Mouse (Mus musculus) forebrain, embryonic 15.5 days (tissue): ENCODE data around the gene Gns. TPM values are rescaled to one million over a fixed set of nuclear protein-coding genes. Genes with fewer than 3 reads are reported as not detected.

Experiments used
- ATAC-seq: fragments of 200-750 bp; cut with Nextera tagmentation; replicated peaks from 2 replicates; pipeline ENCODE4 v1.8.0; 2017; ENCODE audit warnings: mild to moderate bottlenecking, moderate TSS enrichment, moderate library complexity
- H3K27ac ChIP-seq: fragments of 300-500 bp; sonication (generic); replicated peaks from 2 replicates; pipeline ENCODE4 v1.5.1; 2015; ENCODE audit warnings: mild to moderate bottlenecking, inconsistent platforms
- H3K27me3 ChIP-seq: fragments of 300-500 bp; sonication (generic); 2 replicates; pipeline ENCODE4 v1.6.1; 2015; ENCODE audit warnings: inconsistent platforms
- H3K36me3 ChIP-seq: fragments of 300-500 bp; sonication (generic); 2 replicates; pipeline ENCODE4 v1.6.1; 2015; ENCODE audit warnings: mild to moderate bottlenecking, inconsistent platforms
- H3K4me1 ChIP-seq: fragments of 300-500 bp; sonication (generic); 2 replicates; pipeline ENCODE4 v1.6.1; 2015; ENCODE audit warnings: inconsistent platforms
- H3K4me2 ChIP-seq: fragments of 300-500 bp; sonication (generic); replicated peaks from 2 replicates; pipeline ENCODE4 v1.6.1; 2015; ENCODE audit warnings: mild to moderate bottlenecking, inconsistent platforms
- H3K4me3 ChIP-seq: fragments of 300-500 bp; sonication (generic); 2 replicates; pipeline ENCODE4 v1.5.1; 2015; ENCODE audit warnings: mild to moderate bottlenecking, inconsistent platforms
- H3K9ac ChIP-seq: fragments of 300-500 bp; sonication (generic); replicated peaks from 2 replicates; pipeline ENCODE4 v1.6.1; 2015; ENCODE audit warnings: mild to moderate bottlenecking, inconsistent platforms
- H3K9me3 ChIP-seq: fragments of 300-500 bp; sonication (generic); 2 replicates; pipeline ENCODE4 v1.6.1; 2016; ENCODE audit warnings: inconsistent platforms
- WGBS: fragments of 180-500 bp; shearing (Covaris S2); methylation state at CpG from one replicate; pipeline ENCODE4 v1.1.7; 2015; ENCODE audit warnings: mixed read lengths; 5-methylcytosine and 5-hydroxymethylcytosine counted together
- polyA plus RNA-seq: library from polyadenylated mRNA; unstranded; fragments of >200 nt; fragmentation: Nextera tagmentation; extraction: Ambion mirVana; gene quantifications from 2 replicates; pipeline ENCODE4 v1.2.1, GENCODE M21; 2015

Gns gene
- polyA plus RNA-seq, 1 experiment from 2014 or later, result 34.7 TPM

DNA sequence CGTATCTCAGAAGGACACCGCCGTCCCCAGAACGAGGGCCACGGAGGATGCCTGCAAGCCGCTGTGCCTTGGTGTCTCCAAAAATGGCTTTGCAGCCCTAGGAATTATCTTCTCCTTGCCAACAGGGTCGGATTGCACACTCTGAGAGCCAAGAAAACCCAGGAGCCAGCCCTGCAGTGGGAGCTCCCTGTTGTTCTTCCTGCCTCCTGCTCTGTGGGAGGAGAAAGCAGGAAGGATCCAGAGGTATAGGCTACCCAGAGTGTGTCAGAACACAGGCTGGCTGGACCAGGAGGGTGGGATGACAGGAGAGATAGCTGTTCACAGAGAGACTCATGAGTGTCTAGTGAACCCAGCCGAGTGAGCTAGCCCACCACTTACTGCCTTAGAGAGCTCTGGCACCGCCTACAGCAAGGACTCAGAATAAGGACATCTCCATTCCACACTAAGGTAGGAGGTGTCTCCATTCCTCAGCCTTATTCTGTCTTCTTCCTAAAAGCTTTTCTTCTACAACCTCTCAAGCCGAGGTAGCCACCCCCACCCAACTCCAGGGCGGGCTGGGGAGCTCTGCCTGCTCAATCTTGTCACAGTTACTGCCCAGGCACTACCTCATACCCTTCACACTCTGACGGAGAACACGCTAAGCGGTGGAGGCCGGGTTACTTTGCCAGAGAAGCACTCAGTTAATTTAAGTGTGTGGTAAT lies 63.3 kb downstream of the Gns start:
- H3K4me1 ChIP-seq, result peaks cover 30% of the 10 kb centered on the region
- H3K9ac ChIP-seq, result no peak overlapping the region
- no peak overlapping the region for H3K4me3 ChIP-seq
- no peaks in the 10 kb centered on the region for H3K36me3 ChIP-seq
- H3K4me2 ChIP-seq, result no peak overlapping the region
- H3K9me3 ChIP-seq, result no peaks in the 10 kb centered on the region
- no peaks in the 10 kb centered on the region for H3K27me3 ChIP-seq
- 84% methylated on average over 15 of the region's 15 CpGs for WGBS
- no peak overlapping the region for H3K27ac ChIP-seq
- no peak for ATAC-seq

DNA sequence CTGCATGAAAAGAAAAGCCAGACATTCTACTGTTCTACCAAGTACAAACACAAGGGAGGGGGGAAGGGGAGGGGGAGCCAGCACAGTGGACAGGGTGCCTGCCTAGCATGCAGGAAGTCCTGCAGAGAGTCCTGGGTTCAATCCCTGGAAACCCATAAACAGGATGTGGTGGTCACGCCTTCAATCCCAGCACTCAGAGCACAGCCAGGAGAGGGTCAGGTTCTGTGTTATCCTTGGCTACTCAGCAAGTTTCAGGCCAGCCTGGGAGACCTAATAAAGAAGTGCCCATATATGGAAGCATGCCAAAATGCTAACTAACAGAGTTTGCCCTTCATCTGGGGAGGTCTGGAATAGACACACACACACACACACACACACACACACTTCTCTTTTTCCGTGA lies 64.2 kb downstream of the Gns start:
- Histone ChIP-seq H3K27ac (no peak overlapping the region), H3K4me1 (peaks cover 21% of the 10 kb centered on the region), H3K4me2 (no peak overlapping the region), H3K36me3 (no peaks in the 10 kb centered on the region), H3K9me3 (no peaks in the 10 kb centered on the region), H3K27me3 (no peaks in the 10 kb centered on the region), H3K4me3 (no peak overlapping the region), H3K9ac (no peak overlapping the region)
- ATAC-seq, result no peak
- WGBS, result 30% methylated on average over 2 of the region's 2 CpGs

DNA sequence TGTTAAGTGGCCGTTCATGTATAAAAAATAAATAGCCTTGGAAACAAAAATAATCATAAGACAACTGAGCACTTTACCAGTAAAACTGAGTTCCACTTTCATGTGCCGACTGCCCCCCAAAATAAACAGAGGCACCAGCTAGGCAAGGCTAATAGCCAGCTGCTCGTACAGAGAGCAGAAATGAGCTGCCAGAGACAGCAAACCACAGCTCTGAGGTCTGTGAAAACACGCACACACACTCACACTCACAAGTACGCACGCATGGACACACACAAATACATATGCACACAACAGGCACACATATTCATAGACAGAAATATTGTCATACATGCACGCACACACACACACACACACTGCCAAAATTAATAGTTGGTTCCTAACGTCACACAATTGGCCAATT lies 64.7 kb downstream of the Gns start:
- 0 out of 2 replicates have a peak, but pooled peaks have one; percentile 26 for ATAC-seq
- H3K9ac ChIP-seq, result no peak overlapping the region
- no peak overlapping the region for H3K27ac ChIP-seq
- no peaks in the 10 kb centered on the region for H3K9me3 ChIP-seq
- H3K36me3 ChIP-seq, result no peaks in the 10 kb centered on the region
- WGBS, result 40% methylated on average over 8 of the region's 8 CpGs
- H3K4me1 ChIP-seq, result peaks cover 18% of the 10 kb centered on the region
- H3K4me2 ChIP-seq, result no peak overlapping the region
- H3K27me3 ChIP-seq, result no peaks in the 10 kb centered on the region
- H3K4me3 ChIP-seq, result no peak overlapping the region

DNA sequence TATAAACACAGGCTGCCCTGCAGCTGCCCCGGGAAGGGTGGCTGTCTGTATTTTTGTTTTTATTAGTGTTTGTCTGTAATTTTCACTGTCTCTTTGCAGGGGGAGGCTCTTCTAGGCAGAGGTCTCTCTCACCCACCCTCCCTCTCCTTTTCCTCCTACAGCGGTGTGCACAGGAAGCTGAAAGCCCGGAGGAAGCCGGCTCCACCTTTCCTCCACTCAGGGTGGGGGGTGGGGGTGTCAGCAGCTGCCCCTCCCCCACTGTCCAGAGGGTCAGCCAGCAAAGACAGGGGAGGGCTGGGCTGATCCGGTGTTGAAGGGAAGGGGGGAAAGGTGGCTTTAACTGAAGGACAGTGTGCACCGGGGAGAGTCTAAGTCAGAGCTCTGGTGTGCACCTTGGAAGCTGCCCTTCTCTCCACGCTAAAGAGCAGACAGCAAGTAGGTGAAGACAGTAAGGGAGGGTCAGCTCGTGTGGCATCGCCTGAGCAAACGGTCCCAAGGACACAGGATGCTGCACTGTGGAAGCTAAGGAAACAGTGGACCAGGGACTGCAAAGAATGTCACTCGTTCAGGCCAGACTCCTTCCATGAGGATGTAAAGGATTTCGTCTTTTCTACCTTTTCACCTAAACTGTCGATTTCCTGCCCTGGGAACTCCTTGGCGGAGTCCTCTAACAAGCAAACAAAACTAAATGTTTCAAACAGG lies 65.2 kb downstream of the Gns start:
- Histone ChIP-seq H3K4me3 (no peak overlapping the region), H3K9ac (no peak overlapping the region), H3K9me3 (no peaks in the 10 kb centered on the region), H3K4me2 (no peak overlapping the region), H3K27me3 (no peaks in the 10 kb centered on the region), H3K27ac (no peak overlapping the region), H3K4me1 (peaks cover 18% of the 10 kb centered on the region), H3K36me3 (no peaks in the 10 kb centered on the region)
- WGBS, result 32% methylated on average over 14 of the region's 14 CpGs
- ATAC-seq, result 0 out of 2 replicates have a peak, but pooled peaks have one; percentile 10

- Histone ChIP-seq H3K9ac (no peak overlapping the region), H3K27ac (no peak overlapping the region), H3K9me3 (no peaks in the 10 kb centered on the region), H3K4me3 (no peak overlapping the region), H3K36me3 (no peaks in the 10 kb centered on the region), H3K4me1 (peaks cover 18% of the 10 kb centered on the region), H3K27me3 (no peaks in the 10 kb centered on the region), H3K4me2 (no peak overlapping the region)
- WGBS, result 78% methylated on average over 15 of the region's 15 CpGs
- no peak for ATAC-seq
Observed at GRCm38 (mm10) chr10:121430764-121431540, 66.1 kb downstream of the Gns start.

GRCm38 (mm10) chr10:121432041-121432634 lies 67.2 kb downstream of the Gns start:
- H3K4me3 ChIP-seq, result no peak overlapping the region
- no peak overlapping the region for H3K9ac ChIP-seq
- peaks cover 18% of the 10 kb centered on the region for H3K4me1 ChIP-seq
- no peaks in the 10 kb centered on the region for H3K36me3 ChIP-seq
- ATAC-seq, result 0 out of 2 replicates have a peak, but pooled peaks have one; percentile 18
- no peak overlapping the region for H3K4me2 ChIP-seq
- no peaks in the 10 kb centered on the region for H3K27me3 ChIP-seq
- H3K9me3 ChIP-seq, result no peaks in the 10 kb centered on the region
- WGBS, result 50% methylated on average over 12 of the region's 12 CpGs
- H3K27ac ChIP-seq, result 0 out of 2 replicates have a peak overlapping the region, but pooled peaks have one; percentile 41

DNA sequence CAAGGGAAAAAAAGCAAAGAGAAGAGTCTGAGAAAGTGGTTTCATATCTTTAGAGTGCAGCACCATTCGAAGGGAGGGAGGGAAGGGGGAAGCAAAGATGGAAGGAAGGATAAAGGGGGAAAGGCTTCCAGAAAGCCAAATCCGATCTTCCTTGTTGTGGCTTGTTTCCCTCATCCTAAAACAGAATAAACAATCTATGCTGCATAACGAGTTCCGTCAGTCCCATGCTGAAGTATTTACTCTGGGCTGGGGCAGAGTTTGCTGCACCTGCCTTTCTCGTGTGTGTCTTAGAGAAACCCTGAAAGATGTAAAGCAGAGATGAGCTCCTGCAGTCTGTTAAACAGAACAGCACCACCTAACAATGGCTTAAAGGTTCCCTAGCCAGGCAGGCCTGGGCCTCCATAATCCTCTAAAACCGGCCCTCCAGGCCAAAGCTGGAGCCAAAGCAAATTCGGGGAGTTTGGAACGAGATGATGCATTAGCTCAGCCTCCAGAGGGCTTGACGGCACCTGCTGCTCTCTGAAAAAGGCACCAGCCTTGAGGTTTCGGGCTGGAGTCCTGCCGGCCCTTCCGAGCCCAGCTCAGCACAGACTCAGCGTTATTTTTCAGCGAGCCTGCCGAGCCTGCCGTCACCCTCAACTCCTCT lies 67.9 kb downstream of the Gns start:
- ATAC-seq, result no peak; the same call in 1 of the 2 replicates
- H3K27ac ChIP-seq, result peak overlapping the region; percentile 41
- WGBS, result 14% methylated on average over 16 of the region's 16 CpGs

GRCm38 (mm10) chr10:121434441-121435103 lies 69.7 kb downstream of the Gns start:
- peaks cover 13% of the 10 kb centered on the region for H3K4me1 ChIP-seq
- no peaks in the 10 kb centered on the region for H3K27me3 ChIP-seq
- no peaks in the 10 kb centered on the region for H3K9me3 ChIP-seq
- H3K27ac ChIP-seq, result no peak overlapping the region
- H3K36me3 ChIP-seq, result no peaks in the 10 kb centered on the region
- 82% methylated on average over 15 of the region's 15 CpGs for WGBS
- no peak overlapping the region for H3K9ac ChIP-seq
- no peak overlapping the region for H3K4me3 ChIP-seq
- H3K4me2 ChIP-seq, result no peak overlapping the region
- no peak for ATAC-seq

More for the DNA sequence above, 67.9 kb downstream of the Gns start:
- Histone ChIP-seq H3K27me3 (no peaks in the 10 kb centered on the region), H3K9me3 (no peaks in the 10 kb centered on the region), H3K4me3 (no peak overlapping the region), H3K36me3 (no peaks in the 10 kb centered on the region), H3K4me2 (no peak overlapping the region), H3K4me1 (peaks cover 18% of the 10 kb centered on the region), H3K9ac (no peak overlapping the region)

DNA sequence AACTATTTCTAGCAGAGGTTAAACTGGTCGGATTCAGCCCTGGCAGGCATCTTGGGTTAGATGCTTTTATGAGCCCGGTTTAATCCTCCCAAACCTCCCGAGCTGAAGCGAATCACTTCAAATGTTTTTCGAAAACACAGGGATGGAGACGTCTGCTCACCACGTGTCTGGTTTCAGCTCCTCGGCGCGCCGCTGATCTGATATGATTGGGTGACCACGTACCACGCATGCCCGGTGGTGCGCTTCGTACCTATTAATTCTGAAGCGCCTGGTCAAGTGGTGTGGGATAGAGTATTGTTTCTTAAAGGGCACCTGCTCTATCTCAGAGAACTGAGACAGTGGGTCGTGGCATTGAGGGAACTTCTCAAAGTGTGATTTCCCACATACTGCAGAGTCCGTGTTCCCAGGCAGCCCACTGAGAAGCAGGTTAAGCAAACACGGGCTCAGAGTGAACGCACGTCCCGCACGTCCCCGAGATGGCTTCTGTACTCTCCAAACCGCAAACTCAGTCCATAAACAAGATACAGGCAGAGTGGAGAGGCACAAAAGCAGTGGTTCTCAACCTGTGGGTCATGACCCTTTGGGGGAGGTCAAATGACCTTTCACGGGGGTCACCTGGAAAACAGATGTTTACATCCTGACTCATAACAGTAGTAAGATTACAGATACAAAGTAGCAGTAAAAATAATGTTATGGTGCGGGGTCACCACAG lies 70.8 kb downstream of the Gns start:
- WGBS, result 87% methylated on average over 28 of the region's 28 CpGs
- H3K4me1 ChIP-seq, result peaks cover 5% of the 10 kb centered on the region
- no peak for ATAC-seq
- no peaks in the 10 kb centered on the region for H3K9me3 ChIP-seq
- no peak overlapping the region for H3K4me2 ChIP-seq
- no peaks in the 10 kb centered on the region for H3K36me3 ChIP-seq
- H3K4me3 ChIP-seq, result no peak overlapping the region
- H3K9ac ChIP-seq, result no peak overlapping the region
- H3K27ac ChIP-seq, result no peak overlapping the region
- H3K27me3 ChIP-seq, result no peaks in the 10 kb centered on the region

GRCm38 (mm10) chr10:121436258-121436645 lies 71.4 kb downstream of the Gns start:
- no peaks in the 10 kb centered on the region for H3K27me3 ChIP-seq
- H3K27ac ChIP-seq, result no peak overlapping the region
- no peak overlapping the region for H3K9ac ChIP-seq
- no peak overlapping the region for H3K4me2 ChIP-seq
- no peak for ATAC-seq
- H3K9me3 ChIP-seq, result no peaks in the 10 kb centered on the region
- no peaks in the 10 kb centered on the region for H3K36me3 ChIP-seq
- WGBS, result 80% methylated on average over 8 of the region's 8 CpGs
- H3K4me1 ChIP-seq, result peaks cover 5% of the 10 kb centered on the region
- H3K4me3 ChIP-seq, result no peak overlapping the region

DNA sequence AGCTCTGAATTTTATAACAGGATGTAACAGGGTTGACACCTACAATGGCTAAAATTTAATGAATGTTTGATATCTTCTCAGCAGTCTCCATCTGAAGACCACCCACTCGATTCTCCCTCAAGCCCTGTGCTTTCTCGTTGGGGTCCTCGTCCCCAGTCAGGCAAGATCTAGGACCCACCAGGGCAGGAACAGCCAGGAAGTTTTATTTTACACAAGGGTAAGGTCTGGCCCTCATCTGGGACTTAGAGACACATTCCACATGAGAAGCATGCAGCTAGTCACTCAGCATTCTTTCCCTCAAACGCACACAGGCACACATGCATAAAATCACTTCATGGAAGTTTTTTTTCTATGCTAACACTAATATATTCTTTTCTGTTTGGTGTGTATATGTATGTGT lies 71.8 kb downstream of the Gns start:
- Histone ChIP-seq H3K27me3 (no peaks in the 10 kb centered on the region), H3K27ac (no peak overlapping the region), H3K4me2 (no peak overlapping the region), H3K36me3 (no peaks in the 10 kb centered on the region), H3K9me3 (no peaks in the 10 kb centered on the region), H3K4me1 (peaks cover 5% of the 10 kb centered on the region), H3K4me3 (no peak overlapping the region), H3K9ac (no peak overlapping the region)
- ATAC-seq, result no peak
- 69% methylated on average over 4 of the region's 4 CpGs for WGBS
